24 mouse cellular contexts compared by ENCODE assay signal in the genomic region with DNA sequence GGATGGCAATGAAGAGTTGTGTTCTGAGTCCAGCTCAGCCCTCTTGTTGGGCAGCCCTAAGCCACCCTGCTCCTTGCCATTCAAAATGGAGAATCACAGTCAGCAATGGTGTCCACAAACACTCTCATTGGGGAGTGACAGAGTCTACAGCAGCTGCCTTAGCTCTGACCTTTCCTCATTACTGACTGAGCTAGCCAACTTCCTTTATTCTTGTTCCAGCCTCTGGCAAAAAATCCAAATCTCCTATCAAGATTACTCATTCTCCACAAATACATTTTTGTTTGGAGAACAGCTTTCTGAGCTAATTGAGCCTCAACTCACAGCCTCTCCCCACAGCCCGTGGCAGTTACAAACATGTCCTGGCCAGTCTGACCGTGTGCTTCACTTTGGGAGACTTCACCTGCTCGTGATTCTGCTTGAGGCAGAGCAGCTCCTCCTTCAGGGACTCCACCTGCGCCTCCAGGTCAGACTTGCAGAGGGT. TPM values are rescaled to one million over a fixed set of nuclear protein-coding genes. Genes with fewer than 3 reads are reported as not detected.
A peak's percentile ranks its signal among the peaks of the same experiment; 100 is the strongest.
DNase-seq lines count a peak whose midpoint lies in the region; ATAC-seq and TF ChIP-seq lines count a peak whose summit lies in the region.
"Had no signal": no experiment of that assay in that cellular context is flagged by ENCODE, and none has a peak within 500 bp of the region (broad histone marks: within the 10 kb centered on the region; RNA-seq: fewer than 3 reads in every experiment).

No protein-coding gene starts in this region.

- TF ChIP-seq CTCF in stomach, postnatal 0 days (IDR thresholded peaks at IDR 0.05; ENCODE audit: low read depth): no peak

- 69% methylated on average over 4 of the region's 4 CpGs for WGBS in embryonic facial prominence, embryonic 14.5 days
- 37% methylated on average over 4 of the region's 4 CpGs for WGBS in stomach, postnatal 0 days
- WGBS in liver, embryonic 11.5 days: 60% methylated on average over 4 of the region's 4 CpGs

- H3K9me3 ChIP-seq in embryonic facial prominence, embryonic 14.5 days (ENCODE audit: control insufficient read depth, low read length): no peaks in the 10 kb centered on the region
- no peaks in the 10 kb centered on the region for H3K9me3 ChIP-seq in stomach, postnatal 0 days (ENCODE audit: control insufficient read depth, low read length)
- H3K9me3 ChIP-seq in liver, embryonic 11.5 days (ENCODE audit: control insufficient read depth, low read length): no peaks in the 10 kb centered on the region
- H3K9me3 ChIP-seq: embryonic facial prominence, embryonic 13.5 days; heart, embryonic 15.5 days; limb, embryonic 10.5 days had no signal

- 0 out of 2 replicates have a peak overlapping the region, but pooled peaks have one; percentile 15 for H3K27ac ChIP-seq in embryonic facial prominence, embryonic 14.5 days (replicated peaks; ENCODE audit: low read depth, low read length)
- no peak overlapping the region for H3K27ac ChIP-seq in stomach, postnatal 0 days (replicated peaks)
- H3K27ac ChIP-seq in liver, embryonic 11.5 days (ENCODE audit: low read depth, low read length): no peak overlapping the region
- H3K27ac ChIP-seq: embryonic facial prominence, embryonic 13.5 days; heart, embryonic 15.5 days; kidney, postnatal 0 days; limb, embryonic 10.5 days had no signal

- H3K9ac ChIP-seq in embryonic facial prominence, embryonic 14.5 days (ENCODE audit: low read depth, low read length): no peak overlapping the region
- no peak overlapping the region for H3K9ac ChIP-seq in stomach, postnatal 0 days (ENCODE audit: low read length)
- H3K9ac ChIP-seq in liver, embryonic 11.5 days (ENCODE audit: low read depth, low read length): no peak overlapping the region
- H3K9ac ChIP-seq: embryonic facial prominence, embryonic 13.5 days; forebrain, postnatal 0 days; heart, embryonic 15.5 days had no signal

- no peaks in the 10 kb centered on the region for H3K36me3 ChIP-seq in embryonic facial prominence, embryonic 14.5 days (ENCODE audit: control insufficient read depth, insufficient read depth, low read length)
- no peaks in the 10 kb centered on the region for H3K36me3 ChIP-seq in stomach, postnatal 0 days (ENCODE audit: control insufficient read depth, insufficient read depth, low read length)
- H3K36me3 ChIP-seq in liver, embryonic 11.5 days (ENCODE audit: control insufficient read depth, insufficient read depth, low read length): no peaks in the 10 kb centered on the region
- H3K36me3 ChIP-seq: embryonic facial prominence, embryonic 13.5 days; heart, embryonic 15.5 days; limb, embryonic 10.5 days had no signal

- no peak for ATAC-seq in embryonic facial prominence, embryonic 14.5 days (ENCODE audit: low read depth)
- ATAC-seq in stomach, postnatal 0 days (ENCODE audit: low FRiP score, low TSS enrichment): 0 out of 2 replicates have a peak, but pooled peaks have one; percentile 26
- no peak for ATAC-seq in liver, embryonic 11.5 days (replicated peaks; ENCODE audit: low FRiP score)
- ATAC-seq: forebrain, postnatal 0 days; hindbrain, embryonic 16.5 days had no signal

- no peaks in the 10 kb centered on the region for H3K4me1 ChIP-seq in embryonic facial prominence, embryonic 14.5 days (ENCODE audit: control insufficient read depth, insufficient read depth, low read length)
- H3K4me1 ChIP-seq in stomach, postnatal 0 days (replicated peaks; ENCODE audit: control insufficient read depth, insufficient read depth): no peaks in the 10 kb centered on the region
- H3K4me1 ChIP-seq in liver, embryonic 11.5 days (replicated peaks; ENCODE audit: control insufficient read depth, insufficient read depth, low read length): no peaks in the 10 kb centered on the region
- H3K4me1 ChIP-seq: embryonic facial prominence, embryonic 13.5 days; heart, embryonic 15.5 days; limb, embryonic 10.5 days had no signal

- H3K4me3 ChIP-seq in embryonic facial prominence, embryonic 14.5 days (ENCODE audit: low read depth, low read length): no peak overlapping the region
- H3K4me3 ChIP-seq in stomach, postnatal 0 days (ENCODE audit: low read depth, low read length): no peak overlapping the region
- H3K4me3 ChIP-seq in liver, embryonic 11.5 days (ENCODE audit: low read depth, low read length): no peak overlapping the region
- H3K4me3 ChIP-seq: embryonic facial prominence, embryonic 13.5 days; heart, embryonic 15.5 days; limb, embryonic 10.5 days had no signal

- DNase-seq in kidney, postnatal 14 days: peak; percentile 1
- no peak for DNase-seq in kidney, postnatal 25 days
- DNase-seq in embryonic facial prominence, embryonic 14.5 days (ENCODE audit: low spot score): peak; percentile 46
- peak; percentile 64 for DNase-seq in lung, postnatal 10 days
- DNase-seq in stomach, postnatal 0 days (ENCODE audit: low spot score): peak; percentile 22
- no peak for DNase-seq in liver, embryonic 11.5 days (ENCODE audit: low spot score)
- DNase-seq in left cerebral cortex, postnatal 10 days (ENCODE audit: extremely low spot score in 1 of 2, low spot score in 2 of 2): no peak
- no peak for DNase-seq in heart, postnatal 4 days
- DNase-seq: cerebellum, adult 8-10 months; forebrain, postnatal 0 days; kidney, adult 11 months; thymus, postnatal 14 days had no signal

- no peaks in the 10 kb centered on the region for H3K27me3 ChIP-seq in embryonic facial prominence, embryonic 14.5 days (replicated peaks; ENCODE audit: control insufficient read depth, insufficient read depth, low read length)
- H3K27me3 ChIP-seq in stomach, postnatal 0 days (ENCODE audit: control insufficient read depth, insufficient read depth, low read length): no peaks in the 10 kb centered on the region
- H3K27me3 ChIP-seq in liver, embryonic 11.5 days (replicated peaks; ENCODE audit: control insufficient read depth, insufficient read depth, low read length): no peaks in the 10 kb centered on the region
- H3K27me3 ChIP-seq: embryonic facial prominence, embryonic 13.5 days; heart, embryonic 15.5 days had no signal

- intact Hi-C loops in left cerebral cortex, postnatal 10 days (cut with DNase I): no loop called here

- H3K4me2 ChIP-seq in embryonic facial prominence, embryonic 14.5 days (ENCODE audit: low read depth, low read length): no peak overlapping the region
- no peak overlapping the region for H3K4me2 ChIP-seq in stomach, postnatal 0 days (replicated peaks; ENCODE audit: low read depth)
- no peak overlapping the region for H3K4me2 ChIP-seq in liver, embryonic 11.5 days
- H3K4me2 ChIP-seq: embryonic facial prominence, embryonic 13.5 days; heart, embryonic 15.5 days had no signal

- no peak for TF ChIP-seq EP300 in stomach, postnatal 0 days (optimal IDR thresholded peaks at IDR 0.05)

RNA-seq across cellular contexts. Expression of a gene that starts 2.3 kb away (rescaled TPM):
- 0.20 and 0.54 TPM in 2 replicates for polyA plus RNA-seq in embryonic facial prominence, embryonic 14.5 days (2014; fragmentation: Nextera tagmentation; extraction: Ambion mirVana)
- polyA plus RNA-seq in stomach, postnatal 0 days (2015; fragmentation: Nextera tagmentation; extraction: Ambion mirVana): 0.05 and 0.17 TPM in 2 replicates
- not detected in 2 replicates for polyA plus RNA-seq in liver, embryonic 11.5 days (2014; fragmentation: Nextera tagmentation; extraction: Ambion mirVana)
- not detected for total RNA-seq in left cerebral cortex, postnatal 10 days (2021)
- total RNA-seq in heart, postnatal 4 days (2021): not detected
- total RNA-seq: adrenal gland, adult 18-20 months; common myeloid progenitor, adult 5-6 weeks; forebrain, postnatal 0 days; granulocyte monocyte progenitor cell, adult 5-6 weeks; hematopoietic stem cell, adult 5-6 weeks; layer of hippocampus, adult 8-10 months; liver, adult 2 months had no signal
- polyA plus RNA-seq: embryonic facial prominence, embryonic 13.5 days; forebrain, postnatal 0 days; heart, embryonic 15.5 days; hindbrain, embryonic 16.5 days; kidney, postnatal 0 days; limb, embryonic 10.5 days; liver, adult 2 months had no signal

RNA-seq across cellular contexts. Expression of a gene that starts 15.9 kb away (rescaled TPM):
- 0.96 and 1.3 TPM in 2 replicates for polyA plus RNA-seq in embryonic facial prominence, embryonic 14.5 days (2014; fragmentation: Nextera tagmentation; extraction: Ambion mirVana)
- polyA plus RNA-seq in stomach, postnatal 0 days (2015; fragmentation: Nextera tagmentation; extraction: Ambion mirVana): 0.06 TPM in 1 of 2 replicates, not detected in the other
- not detected in 2 replicates for polyA plus RNA-seq in liver, embryonic 11.5 days (2014; fragmentation: Nextera tagmentation; extraction: Ambion mirVana)
- not detected for total RNA-seq in left cerebral cortex, postnatal 10 days (2021)
- not detected for total RNA-seq in heart, postnatal 4 days (2021)
- total RNA-seq: adrenal gland, adult 18-20 months; common myeloid progenitor, adult 5-6 weeks; forebrain, postnatal 0 days; granulocyte monocyte progenitor cell, adult 5-6 weeks; hematopoietic stem cell, adult 5-6 weeks; layer of hippocampus, adult 8-10 months; liver, adult 2 months had no signal
- polyA plus RNA-seq: C2C12; embryonic facial prominence, embryonic 13.5 days; forebrain, postnatal 0 days; heart, embryonic 15.5 days; kidney, postnatal 0 days; limb, embryonic 10.5 days; liver, adult 2 months had no signal

RNA-seq across cellular contexts. Expression of a gene that starts 19.9 kb away (rescaled TPM):
- polyA plus RNA-seq in embryonic facial prominence, embryonic 14.5 days (2014; fragmentation: Nextera tagmentation; extraction: Ambion mirVana): 0.38 and 0.63 TPM in 2 replicates
- 0.25 and 0.27 TPM in 2 replicates for polyA plus RNA-seq in stomach, postnatal 0 days (2015; fragmentation: Nextera tagmentation; extraction: Ambion mirVana)
- not detected in 2 replicates for polyA plus RNA-seq in liver, embryonic 11.5 days (2014; fragmentation: Nextera tagmentation; extraction: Ambion mirVana)
- total RNA-seq in left cerebral cortex, postnatal 10 days (2021): not detected
- total RNA-seq in heart, postnatal 4 days (2021): not detected
- total RNA-seq: adrenal gland, adult 18-20 months; common myeloid progenitor, adult 5-6 weeks; forebrain, postnatal 0 days; granulocyte monocyte progenitor cell, adult 5-6 weeks; hematopoietic stem cell, adult 5-6 weeks; layer of hippocampus, adult 8-10 months; liver, adult 2 months had no signal
- polyA plus RNA-seq: C2C12; heart, embryonic 15.5 days; kidney, postnatal 0 days; liver, adult 2 months had no signal

RNA-seq across cellular contexts. Expression of a gene that starts 27.3 kb away (rescaled TPM):
- 0.26 TPM in 1 of 2 replicates, not detected in the other for polyA plus RNA-seq in embryonic facial prominence, embryonic 14.5 days (2014; fragmentation: Nextera tagmentation; extraction: Ambion mirVana)
- 0.10 TPM in 1 of 2 replicates, not detected in the other for polyA plus RNA-seq in stomach, postnatal 0 days (2015; fragmentation: Nextera tagmentation; extraction: Ambion mirVana)
- not detected in 2 replicates for polyA plus RNA-seq in liver, embryonic 11.5 days (2014; fragmentation: Nextera tagmentation; extraction: Ambion mirVana)
- total RNA-seq in left cerebral cortex, postnatal 10 days (2021): not detected
- not detected for total RNA-seq in heart, postnatal 4 days (2021)
- total RNA-seq: adrenal gland, adult 18-20 months; common myeloid progenitor, adult 5-6 weeks; forebrain, postnatal 0 days; granulocyte monocyte progenitor cell, adult 5-6 weeks; hematopoietic stem cell, adult 5-6 weeks; layer of hippocampus, adult 8-10 months; liver, adult 2 months had no signal
- polyA plus RNA-seq: C2C12; embryonic facial prominence, embryonic 13.5 days; forebrain, postnatal 0 days; heart, embryonic 15.5 days; kidney, postnatal 0 days; limb, embryonic 10.5 days; liver, adult 2 months had no signal

RNA-seq across cellular contexts. Expression of a gene that starts 27.6 kb away (rescaled TPM):
- 0.40 TPM in 1 of 2 replicates, not detected in the other for polyA plus RNA-seq in embryonic facial prominence, embryonic 14.5 days (2014; fragmentation: Nextera tagmentation; extraction: Ambion mirVana)
- 0.99 and 1.0 TPM in 2 replicates for polyA plus RNA-seq in stomach, postnatal 0 days (2015; fragmentation: Nextera tagmentation; extraction: Ambion mirVana)
- polyA plus RNA-seq in liver, embryonic 11.5 days (2014; fragmentation: Nextera tagmentation; extraction: Ambion mirVana): not detected in 2 replicates
- total RNA-seq in left cerebral cortex, postnatal 10 days (2021): not detected
- total RNA-seq in heart, postnatal 4 days (2021): not detected
- total RNA-seq: adrenal gland, adult 18-20 months; common myeloid progenitor, adult 5-6 weeks; forebrain, postnatal 0 days; granulocyte monocyte progenitor cell, adult 5-6 weeks; hematopoietic stem cell, adult 5-6 weeks; layer of hippocampus, adult 8-10 months; liver, adult 2 months had no signal
- polyA plus RNA-seq: C2C12; embryonic facial prominence, embryonic 13.5 days; heart, embryonic 15.5 days; hindbrain, embryonic 16.5 days; kidney, postnatal 0 days; limb, embryonic 10.5 days; liver, adult 2 months had no signal

Comparison
In these comparisons a context has a peak if more than half of its experiments do, and no peak if none do; other contexts are left out.
1. DNase-seq: peak in kidney, postnatal 14 days (single experiment), embryonic facial prominence, embryonic 14.5 days (single experiment), lung, postnatal 10 days (single experiment) and stomach, postnatal 0 days (single experiment); none in kidney, postnatal 25 days (0 of 2), liver, embryonic 11.5 days (single experiment), left cerebral cortex, postnatal 10 days (0 of 2) and heart, postnatal 4 days (single experiment).